Mouse (Mus musculus) A20 (cell line): ENCODE results near the gene Tbx6.
A peak's percentile ranks its signal among the peaks of the same experiment; 100 is the strongest.
"Not testable (repeated sequence)": the region's sequence is repeated elsewhere in the genome, so short reads cannot be mapped to it uniquely, and the experiment has no call there.

Experiments
- DNase-seq: peaks from one replicate; pipeline ENCODE4 v3.0.0-alpha.2; 2011; ENCODE audit warnings: low read depth, low spot score

Gene Tbx6

DNA sequence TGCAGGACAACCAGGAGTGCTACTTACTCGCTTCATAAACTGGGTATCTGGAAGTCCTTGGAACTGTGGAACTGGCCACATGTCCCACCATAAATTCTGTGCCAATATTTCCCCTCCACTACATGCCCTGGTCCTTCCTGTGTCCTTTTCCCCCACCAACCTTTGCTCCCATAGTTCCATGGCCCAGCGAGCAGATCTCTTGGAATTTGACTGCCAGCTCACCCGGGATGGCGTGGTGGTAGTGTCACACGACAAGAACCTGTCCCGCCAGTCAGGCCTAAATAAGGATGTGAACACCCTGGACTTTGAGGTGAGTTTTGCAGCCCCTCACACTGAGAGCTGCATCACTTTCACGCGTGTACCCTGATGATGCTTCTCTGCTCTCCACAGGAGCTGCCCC lies 14.3 kb upstream of the Tbx6 start:
- no peak for DNase-seq

DNA sequence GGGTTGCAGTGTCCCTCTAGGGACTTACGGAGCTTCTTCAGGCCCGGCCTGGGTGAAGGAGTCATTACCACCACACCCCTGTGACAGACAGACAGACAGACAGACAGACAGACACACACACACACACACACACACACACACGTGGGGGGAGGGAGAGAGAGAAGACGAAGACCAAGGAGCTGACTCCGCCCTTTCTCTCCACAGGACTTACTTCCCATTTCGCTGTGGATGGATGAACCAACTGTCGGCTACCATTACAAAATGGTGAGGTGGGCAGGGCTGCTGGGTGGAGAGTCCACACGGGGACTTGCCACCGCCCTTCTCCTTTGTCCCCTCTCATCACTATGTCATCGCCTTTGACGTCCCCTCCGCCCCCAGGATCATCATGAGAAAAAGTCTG lies 10.5 kb upstream of the Tbx6 start:
- no peak for DNase-seq

DNA sequence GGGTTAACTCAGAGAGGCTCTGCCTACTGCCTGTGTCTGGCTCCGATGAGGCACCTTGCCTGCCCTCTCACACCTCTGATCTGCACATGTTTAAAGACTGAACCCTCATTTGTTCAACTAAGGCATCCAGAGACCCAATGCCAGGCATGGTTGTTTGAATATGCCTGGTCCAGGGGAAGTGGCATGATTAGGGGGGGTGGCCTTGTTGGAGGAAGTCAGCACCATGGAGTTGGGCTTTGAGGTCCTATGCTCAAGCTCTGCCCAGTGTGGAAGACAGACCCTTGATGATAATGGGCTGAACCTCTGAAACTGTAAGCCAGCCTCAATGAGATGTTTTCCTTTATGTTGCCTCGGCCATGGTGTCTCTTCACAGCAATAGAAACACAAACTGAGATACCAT lies 7.9 kb upstream of the Tbx6 start:
- DNase-seq: peak; percentile 92

DNA sequence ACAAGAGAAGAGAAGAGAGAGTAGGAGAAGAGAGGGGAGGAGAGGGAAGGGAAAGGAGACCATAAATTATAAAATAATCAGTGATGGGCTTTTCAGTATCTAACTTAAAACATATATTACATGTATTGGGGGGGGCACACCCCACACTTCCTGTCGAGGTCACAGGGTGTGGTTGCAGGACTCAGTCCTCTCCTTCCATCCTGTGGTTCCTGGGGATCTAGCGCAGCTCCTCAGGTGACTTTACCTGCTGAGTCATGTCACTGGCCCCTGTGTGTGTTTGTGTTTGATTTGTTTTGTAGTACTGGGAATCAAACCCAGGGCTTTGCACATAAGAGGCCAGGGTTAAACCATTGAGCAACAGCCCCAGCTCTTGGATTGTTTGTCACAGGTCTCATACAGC lies 6.8 kb upstream of the Tbx6 start:
- DNase-seq: no peak

DNA sequence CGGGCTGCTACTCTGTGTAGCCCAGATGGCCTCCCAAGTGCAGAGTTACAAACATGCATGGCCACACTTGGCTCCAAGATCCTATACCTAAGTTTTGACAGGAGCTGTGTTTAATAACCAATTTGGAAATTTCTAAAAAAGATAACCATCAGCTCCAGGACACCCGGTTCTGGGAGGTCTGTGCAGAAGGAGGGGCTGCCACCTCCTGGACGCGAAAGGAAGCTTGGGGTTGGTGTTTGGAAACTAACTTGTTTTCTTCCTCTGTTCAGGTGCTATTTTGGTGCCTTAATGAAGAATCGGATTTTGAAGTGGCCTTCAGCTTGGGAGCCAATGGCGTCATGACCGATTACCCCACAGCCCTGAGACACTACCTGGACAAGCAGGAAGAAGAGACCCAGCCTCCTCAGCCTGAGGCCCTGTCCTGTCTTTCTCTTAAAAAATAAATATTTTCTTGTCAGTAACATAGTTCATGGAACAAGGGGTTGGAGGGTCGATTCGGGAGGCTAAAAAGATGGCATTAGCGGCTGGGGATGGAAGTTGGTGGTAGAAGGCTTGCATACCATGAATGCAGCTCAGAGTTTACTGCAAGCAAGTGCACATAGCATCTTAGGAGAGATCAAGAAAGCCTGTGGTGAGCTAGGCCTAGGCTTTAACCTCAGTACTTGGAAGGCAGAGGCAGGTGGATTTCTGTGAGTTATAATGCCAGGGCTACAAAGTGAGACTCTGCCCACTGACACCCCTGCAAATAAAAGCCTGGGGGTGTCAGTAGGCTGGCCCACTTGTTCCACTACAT lies 5.9 kb upstream of the Tbx6 start:
- no peak for DNase-seq

DNA sequence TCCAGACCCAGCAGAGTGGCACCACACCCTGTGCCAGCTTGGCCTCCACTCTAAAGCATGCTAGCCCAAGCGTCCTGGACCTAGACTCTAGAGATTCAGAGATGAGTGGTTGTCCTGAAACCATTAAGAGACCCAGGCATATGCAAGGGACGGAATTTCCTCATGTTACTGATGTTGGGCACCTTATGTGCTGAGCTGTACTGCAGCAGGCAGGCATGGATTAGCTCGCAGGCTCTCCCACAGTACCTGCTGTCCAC lies 5.4 kb upstream of the Tbx6 start:
- DNase-seq: peak; percentile 27

DNA sequence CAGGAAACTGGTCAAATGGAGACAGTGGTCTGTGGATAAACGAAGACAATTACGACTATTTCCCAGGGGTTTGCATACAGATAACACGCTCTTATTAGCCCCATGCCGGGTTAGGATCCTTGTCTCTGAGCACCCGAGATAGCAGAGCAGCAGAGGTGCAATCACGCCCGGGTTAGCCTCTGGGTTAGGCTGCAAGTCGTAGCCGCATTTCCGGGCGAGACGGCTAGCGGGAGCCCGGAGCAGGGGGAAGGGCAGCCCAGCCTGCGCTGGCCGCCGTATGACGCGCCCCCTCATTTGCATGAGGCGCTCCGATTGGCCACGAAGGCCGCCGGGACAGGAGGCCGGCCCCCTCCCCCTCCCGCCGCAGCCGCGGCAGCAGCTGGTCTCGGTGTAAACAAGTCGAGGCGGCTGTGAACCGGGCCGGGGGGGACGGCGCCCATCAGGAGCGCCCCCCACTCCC lies 4.7 kb upstream of the Tbx6 start, which contains the start of gene Ypel3:
Ypel3 (plus strand) TSS at position 358 of the 460 bp plus-strand sequence.
- peak; percentile 95 for DNase-seq

DNA sequence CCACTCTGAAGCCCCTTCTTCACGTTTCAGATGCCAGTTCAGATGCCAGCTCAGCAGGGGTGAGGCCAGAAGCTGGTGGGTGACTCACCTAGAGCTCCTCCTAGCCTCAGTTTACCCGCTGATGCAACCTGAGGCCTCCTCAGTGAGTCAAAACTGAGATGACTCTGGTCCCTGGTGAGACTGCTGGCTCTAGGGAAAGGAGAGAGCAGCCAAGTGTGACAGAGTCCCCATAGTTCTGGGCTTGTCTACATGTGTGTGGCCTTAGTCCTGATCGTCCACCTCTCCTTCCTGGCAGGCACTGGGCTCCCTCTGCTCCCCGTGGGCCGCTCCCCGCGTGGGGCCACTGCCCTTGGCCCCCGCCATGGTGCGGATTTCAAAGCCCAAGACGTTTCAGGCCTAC lies 3.8 kb upstream of the Tbx6 start:
- DNase-seq: peak; percentile 40

DNA sequence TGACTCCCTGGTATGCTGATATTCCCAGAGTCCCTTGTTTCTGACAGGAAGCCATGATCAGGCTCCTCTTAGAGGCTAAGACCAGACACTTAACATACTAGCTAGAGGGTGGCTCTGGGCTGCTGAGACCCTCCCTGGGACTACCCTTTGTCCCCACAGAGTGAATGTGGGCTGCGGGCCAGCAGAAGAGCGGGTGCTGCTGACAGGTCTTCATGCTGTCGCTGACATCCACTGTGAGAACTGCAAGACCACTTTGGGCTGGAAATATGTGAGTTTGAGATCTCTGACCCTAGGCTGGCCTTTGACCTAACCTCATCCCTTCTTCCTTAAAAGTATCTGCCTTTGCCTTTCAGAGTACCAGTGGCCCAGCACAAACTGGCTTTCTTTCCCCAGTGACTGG lies 3.1 kb upstream of the Tbx6 start:
- DNase-seq: no peak

DNA sequence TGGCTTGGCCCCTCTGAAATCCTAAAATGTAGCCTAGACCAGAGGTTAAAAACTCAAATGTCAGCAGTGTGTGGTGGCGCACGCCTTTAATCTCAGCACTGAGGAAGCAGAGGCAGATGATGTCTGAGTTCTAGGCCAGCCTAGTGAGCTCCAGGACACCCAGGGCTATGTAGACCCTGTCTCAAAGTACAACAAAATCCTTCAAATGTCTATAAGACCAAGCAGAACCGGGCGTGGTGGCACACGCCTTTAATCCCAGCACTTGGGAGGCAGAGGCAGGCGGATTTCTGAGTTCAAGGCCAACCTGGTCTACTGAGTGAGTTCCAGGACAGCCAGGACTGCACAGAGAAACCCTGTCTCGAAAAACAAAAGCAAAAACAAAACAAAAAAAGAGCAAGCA lies 2.2 kb upstream of the Tbx6 start:
- not testable (repeated sequence) for DNase-seq

DNA sequence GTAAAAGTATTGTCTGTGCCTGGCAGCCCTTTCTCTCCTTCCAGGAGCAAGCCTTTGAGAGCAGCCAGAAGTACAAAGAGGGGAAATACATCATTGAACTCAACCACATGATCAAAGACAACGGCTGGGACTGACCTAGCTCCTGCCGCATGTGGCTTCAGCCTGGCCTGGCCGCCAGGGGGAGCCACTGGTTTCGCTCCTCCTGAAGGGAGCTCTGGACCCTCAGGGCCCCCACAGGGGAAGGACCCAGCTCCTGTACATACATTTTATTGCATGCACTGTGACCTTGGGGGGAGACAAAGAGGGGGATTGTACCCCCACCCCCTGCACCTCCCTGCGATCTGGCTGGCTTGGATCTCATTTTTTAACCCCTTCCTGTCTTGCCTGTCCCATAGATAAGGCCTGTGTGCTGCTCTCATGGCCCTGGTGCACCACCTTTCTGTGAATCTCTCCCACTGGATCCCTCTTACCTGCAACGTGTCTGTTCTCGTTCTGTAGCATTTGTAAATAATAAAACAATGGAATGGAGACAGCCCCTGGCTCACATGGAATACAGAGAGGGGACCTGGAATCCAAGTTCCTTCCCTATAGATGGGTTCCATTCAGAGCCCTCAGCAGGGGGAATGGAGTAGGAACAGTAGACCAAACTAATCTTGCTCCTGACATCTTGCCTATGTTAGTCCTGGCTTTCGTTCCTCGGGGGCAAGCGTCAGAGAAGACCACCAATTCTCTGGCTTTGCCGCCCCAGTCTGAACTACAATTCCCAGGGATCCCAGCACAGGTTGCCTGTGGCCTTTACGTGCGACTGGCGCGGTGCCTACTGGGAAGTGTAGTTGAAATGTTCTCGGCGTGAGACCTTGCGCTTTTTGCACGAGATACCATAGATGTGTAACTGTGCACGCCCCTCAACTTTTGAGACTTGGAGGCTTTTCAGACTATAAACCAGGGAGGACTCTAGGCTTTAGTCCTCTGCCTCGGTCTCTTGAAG lies 1.0 kb upstream of the Tbx6 start:
- DNase-seq: peak; percentile 87

DNA sequence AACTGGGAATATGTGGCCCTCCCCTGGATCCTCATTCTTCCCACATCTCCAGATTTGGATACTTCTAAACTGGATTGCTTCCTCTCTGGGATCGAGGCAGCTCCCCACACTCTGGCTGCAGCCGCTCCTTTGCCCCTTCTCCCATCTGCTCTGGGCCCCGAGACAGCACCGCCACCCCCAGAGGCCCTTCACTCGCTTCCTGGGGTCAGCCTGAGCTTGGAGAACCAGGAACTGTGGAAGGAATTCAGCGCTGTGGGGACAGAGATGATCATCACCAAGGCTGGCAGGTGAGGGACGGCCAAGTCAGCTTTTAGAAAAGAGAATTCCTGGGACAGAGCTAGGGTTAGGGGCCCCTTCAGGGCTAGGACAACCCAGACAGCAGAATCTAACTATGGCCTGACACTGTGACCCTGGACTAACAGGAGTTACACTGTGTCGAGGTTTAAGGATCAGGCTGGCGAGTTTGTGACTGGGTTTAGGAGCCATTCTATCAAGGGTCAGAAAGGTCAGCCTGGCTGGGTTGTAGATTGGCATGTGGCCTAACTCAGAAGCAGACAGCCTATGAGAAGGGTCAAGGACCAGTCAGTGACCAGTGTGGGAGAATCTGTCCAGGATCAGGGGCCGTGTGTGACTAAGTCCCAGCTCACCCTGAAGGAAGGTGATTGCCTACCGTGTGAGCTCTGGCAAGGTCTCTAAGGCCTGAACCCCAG lies 533 bp downstream of the Tbx6 start:
- no peak for DNase-seq

DNA sequence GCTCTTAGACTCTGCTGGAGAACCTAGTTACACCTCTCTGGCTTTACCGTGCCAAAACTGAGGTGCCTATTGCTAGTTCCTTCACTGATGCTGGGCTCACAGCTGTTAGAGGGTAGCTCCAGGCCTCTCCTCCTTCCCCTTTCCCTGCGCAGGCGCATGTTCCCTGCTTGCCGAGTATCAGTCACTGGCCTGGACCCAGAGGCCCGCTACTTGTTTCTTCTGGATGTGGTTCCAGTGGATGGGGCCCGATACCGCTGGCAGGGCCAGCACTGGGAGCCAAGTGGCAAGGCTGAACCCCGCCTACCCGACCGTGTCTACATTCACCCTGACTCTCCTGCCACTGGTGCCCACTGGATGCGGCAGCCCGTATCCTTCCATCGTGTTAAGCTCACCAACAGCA lies 1.4 kb downstream of the Tbx6 start:
- no peak for DNase-seq

DNA sequence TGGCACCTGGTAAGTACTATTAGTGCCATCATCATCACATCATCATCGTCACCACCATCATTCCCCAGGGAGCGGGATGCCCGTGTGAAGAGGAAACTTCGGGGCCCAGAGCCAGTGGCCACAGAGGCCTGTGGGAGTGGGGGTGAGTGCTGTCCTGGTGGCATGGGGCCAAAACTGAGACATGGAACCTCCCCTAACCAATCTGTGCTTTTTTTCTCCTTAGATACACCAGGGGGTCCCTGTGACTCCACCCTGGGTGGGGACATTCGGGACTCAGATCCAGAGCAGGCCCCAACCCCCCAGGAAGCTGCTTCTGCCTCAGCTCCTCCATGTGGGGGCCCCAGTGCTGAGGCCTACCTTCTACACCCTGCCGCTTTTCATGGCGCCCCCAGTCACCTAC lies 3.2 kb downstream of the Tbx6 start:
- no peak for DNase-seq

DNA sequence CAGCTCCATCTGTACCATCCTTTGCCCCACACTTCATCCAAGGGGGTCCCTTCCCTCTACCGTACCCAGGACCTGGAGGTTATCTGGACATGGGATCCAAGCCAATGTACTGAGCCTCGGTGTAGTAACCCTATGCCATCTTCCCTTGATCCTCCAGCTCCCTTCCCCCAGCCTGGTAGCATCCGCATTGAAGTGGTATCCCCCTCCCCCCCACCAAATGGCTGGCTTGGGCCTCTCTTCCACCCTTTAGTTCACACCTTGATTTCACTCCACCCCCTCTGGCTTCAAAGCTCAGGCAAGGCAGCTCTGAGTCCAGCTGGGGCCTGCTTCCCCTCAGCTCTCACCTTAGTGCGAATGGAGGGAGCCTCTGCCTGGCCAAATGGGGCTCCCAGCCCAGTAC lies 3.8 kb downstream of the Tbx6 start:
- no peak for DNase-seq

DNA sequence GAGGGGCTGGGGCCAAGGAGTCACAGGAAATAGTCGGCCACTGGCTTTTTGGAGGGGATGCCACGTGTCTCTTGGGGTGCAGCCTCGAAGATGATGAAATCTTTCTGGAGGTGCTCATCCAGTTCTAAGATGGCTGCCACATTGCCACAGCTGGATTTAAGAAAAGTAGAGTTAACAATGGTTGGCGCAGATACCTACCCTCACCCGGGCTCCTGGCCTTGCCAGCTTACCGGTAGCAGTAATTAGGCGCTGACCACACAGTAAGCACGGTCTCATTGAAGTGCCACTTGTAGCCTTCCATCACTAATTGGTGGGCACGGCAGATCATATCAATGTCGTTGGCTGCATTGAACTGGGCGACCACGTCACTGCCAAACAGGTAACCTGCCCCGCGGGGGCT lies 4.9 kb downstream of the Tbx6 start:
- no peak for DNase-seq

DNA sequence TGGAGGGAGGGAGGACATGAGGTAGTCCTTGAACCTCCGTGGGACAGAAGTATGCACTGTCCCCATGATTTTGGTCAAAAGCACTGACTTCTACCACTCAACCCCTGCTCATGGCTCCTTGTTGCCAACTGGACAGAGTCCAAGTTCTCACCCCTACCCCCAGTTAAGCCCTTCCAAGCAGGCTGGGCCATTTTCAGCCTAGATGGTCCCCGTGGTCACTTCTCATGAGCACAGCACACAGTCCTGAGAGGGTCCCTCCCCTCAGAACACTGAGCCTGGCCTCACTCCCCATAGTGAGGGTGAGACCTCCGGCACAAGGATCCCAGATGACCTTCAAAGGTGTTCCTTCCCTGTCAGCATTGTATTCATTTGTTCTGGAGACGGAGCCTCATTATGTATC lies 7.9 kb downstream of the Tbx6 start:
- no peak for DNase-seq

DNA sequence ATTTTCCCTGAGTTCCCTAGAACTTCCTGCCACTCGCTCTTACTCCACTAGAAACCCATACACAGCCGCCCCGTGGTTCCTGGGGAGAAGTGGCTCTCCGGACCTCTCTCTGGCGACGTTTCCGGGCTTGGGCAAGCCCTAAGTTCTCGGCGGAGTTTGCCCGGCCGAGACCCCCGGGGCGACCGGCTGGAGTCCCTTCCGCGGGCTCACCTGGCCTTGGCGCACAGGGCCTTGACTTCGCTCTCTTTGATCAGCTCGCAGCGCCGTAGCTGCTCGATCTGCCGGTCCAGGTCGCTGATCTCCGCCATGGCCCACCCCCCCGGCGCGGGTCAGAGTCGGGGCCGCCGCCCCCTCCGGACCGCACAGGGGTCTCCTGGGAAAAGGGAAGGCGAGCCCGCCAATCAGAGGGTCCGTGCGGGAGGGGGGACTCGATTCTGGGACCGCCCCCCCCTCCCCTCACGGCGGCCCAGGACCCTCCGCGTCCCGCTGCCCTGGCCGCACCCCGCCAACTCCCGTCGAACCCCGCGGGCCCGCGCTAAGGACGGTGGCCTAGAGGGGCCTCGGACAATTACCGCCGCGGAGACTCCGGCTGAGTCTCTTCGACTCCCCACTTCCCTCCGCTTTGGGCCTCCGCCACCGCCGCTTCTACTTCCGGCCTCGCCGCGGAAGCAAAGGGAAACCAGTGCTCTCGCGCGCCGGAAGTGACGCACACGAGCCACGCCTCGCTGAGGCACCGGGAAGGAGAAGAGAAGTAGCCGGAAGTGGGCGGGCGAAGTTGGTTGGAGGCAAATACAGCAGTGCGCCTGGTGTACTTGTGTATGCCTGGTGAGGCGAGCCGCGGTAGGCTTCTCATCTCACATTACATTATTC lies 10.8 kb downstream of the Tbx6 start, which contains the start of gene Ppp4c:
Ppp4c (minus strand) TSS at position 646 of the 870 bp plus-strand sequence.
- DNase-seq: peak; percentile 98

DNA sequence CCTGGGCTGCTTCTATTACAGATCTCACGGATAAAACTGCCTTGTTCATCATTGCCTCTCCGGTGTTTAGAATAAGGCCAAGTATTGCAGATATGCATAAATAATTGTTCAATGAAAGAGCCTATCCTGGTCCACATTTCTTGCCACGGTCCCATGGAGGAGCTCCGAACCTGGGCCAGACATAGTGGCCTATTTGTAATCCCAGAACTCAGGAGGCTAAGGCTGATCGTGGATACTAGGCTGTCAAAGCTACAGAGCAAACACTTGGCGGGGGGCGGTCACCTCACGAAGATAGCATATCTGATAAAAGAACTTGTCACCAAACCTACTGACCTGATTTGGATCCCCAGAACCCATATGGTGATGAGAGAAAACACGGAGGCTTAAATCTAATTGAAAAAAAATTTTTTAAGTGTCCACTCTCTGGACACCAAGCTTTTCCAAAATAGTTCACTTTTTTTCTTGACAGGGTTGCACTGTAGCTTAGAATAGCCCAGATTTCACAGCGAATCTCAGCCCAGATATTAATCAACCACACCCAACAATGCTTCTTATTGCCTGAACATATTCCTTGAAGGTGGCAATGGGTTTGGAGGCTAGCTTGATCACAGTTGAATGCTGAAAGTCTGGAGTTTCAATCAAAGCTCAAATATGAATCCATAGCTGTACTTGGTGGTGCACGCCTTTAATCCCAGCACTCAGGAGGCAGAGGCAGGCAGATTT lies 11.6 kb downstream of the Tbx6 start:
- DNase-seq: no peak

DNA sequence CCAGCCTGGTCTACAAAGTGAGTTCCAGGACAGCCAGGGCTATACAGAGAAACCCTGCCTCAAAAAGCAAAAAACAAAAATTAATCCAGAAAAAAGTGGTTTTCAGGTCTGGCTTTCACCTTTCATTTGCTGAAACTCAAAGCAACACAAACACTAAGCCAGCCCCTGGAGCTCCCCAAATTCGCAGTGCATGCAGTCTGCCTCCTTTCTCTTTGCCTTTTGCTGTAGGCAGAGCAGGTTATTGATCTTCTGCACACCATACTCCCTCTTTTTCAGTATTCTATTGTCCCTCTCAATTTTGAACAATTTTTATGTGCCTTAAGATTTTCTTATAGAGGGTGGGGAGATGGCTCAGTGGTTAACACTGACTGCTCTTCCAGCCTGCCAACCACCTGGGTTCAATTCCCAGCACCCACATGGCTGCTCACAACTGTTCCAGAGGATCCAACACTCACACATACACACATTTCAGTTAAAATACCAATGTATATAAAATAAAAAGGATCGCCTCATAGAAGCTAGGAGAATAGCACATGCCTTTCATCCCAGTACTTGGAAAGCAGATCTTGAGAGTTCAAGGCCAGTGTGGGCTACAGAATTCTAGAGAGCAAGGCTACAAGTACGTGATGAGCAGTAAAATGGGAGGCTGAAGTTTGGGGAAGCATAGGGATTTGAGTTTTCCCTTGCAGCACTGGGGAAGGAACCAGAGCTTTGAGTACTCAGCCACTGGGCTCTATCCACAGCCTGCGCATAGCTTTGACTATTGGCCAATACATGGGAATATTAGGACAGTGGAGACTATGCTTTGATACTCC lies 12.4 kb downstream of the Tbx6 start:
- DNase-seq: peak; percentile 53
